Mouse (Mus musculus) gastrocnemius, adult 18-20 months (tissue): ENCODE results near the gene Zdhhc24. TPM values are rescaled to one million over a fixed set of nuclear protein-coding genes. Genes with fewer than 3 reads are reported as not detected.

Source experiments
- DNase-seq: peaks from one replicate; pipeline ENCODE4 v3.0.0; 2021; ENCODE audit warnings: low spot score
- total RNA-seq, 2 experiments: library from RNA; stranded (reverse); gene quantifications; 2 replicates each; pipeline ENCODE4 v1.2.3; 2021

Gene Zdhhc24
- total RNA-seq, 2 experiments from 2014 or later: 2.0 to 2.3 TPM

DNA sequence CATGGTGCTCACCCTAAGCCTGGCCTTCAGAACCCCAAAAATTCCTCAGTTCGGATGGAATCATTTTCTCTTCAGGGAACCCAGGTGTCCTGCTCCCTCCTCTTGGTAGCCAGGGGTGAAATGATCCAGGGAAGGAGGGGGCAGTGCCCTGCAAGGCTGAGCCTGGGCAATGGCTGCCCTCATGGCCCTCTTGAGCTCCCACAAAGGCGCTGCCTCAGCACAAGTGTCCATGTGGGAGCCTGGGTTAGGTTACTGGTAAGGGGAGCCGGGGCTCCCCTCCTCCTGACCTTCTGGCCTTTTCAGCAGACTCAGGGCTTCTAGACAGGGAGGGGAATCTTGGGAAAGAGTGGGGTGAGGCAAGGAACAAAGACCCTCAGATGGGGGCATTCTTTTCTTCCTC is 1.7 kb upstream of the Zdhhc24 start:
- peak; percentile 81 for DNase-seq

DNA sequence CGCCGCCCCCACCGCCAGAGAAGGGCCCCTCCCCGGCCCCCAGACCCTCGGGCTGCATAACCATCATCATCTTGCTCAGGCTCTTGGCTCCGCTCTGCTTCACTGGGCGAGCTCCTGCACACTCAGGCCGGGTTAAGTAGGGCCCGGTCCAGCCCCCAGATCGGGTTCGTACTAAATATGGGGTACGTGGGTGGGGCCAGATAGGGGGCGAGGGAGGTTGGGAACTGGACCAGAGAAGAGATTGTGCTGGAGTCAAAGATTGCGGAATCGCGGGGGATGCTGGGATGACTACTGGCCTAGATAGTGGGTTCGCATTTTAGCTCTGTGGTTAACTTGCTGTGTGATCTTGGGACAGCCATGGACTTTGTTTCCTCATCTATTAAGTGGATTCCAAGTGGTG is 683 bp upstream of the Zdhhc24 start, which contains the start of gene Actn3:
TSS of gene Actn3 (minus strand) at position 125 of the 400 bp plus-strand sequence.
- peak; percentile 80 for DNase-seq

DNA sequence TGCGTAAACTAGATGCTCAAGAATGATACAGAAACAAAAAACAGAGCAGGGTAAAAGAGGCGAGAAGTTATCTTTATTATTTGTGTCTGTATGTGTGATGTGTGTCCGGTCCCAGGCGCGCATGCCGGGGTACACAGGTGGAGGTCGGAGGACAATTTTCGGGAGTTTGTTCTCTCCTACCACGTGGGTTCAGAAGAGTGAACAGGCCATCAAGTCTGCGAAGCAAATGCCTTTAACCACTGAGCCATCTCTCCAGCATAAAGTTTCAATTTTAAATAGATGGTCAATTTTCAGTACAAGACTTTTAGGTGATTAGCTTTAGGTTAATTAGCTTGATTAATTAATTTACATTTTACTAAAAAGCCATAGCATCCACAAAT is 846 bp downstream of the Zdhhc24 start:
- DNase-seq: no peak

DNA sequence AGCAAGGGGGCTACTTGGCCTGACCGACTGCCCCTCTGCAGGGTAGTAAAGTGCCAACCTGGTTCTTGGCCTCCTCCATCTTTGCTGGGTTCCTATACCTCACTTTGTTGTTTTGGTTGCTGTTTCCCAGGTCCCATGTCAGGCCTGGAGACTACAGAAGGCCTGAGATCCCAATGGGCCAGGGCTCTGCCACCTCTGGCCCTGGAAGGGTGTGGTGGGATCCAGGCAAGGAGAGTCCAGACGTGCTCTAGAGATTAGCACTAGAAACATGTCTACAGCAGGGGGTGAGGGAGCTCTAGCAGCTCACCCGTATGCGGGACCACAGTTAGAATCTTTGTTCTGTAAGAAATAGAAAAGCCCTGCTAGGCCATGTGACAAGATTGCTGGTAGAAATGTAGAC is 5.5 kb downstream of the Zdhhc24 start:
- no peak for DNase-seq

DNA sequence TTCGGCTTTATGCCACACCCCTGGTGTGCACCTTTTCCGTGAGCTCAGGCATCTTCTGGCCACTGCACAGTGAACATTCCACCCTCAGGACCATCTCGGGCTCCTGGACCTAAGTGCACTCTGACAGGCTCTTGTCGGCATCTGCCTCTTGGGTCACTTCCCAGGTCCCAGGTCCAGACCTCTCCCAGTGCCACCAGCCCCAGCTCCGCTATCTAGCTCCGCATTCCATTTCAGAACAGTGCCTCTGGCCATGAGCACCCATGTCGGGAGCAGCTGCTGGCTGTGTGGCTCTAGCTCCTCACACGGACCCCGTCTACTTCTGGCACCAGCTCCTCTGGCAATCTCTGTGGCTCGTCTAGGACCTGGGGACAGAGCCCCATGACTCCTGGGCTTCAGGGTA is 11.3 kb downstream of the Zdhhc24 start:
- DNase-seq: no peak

DNA sequence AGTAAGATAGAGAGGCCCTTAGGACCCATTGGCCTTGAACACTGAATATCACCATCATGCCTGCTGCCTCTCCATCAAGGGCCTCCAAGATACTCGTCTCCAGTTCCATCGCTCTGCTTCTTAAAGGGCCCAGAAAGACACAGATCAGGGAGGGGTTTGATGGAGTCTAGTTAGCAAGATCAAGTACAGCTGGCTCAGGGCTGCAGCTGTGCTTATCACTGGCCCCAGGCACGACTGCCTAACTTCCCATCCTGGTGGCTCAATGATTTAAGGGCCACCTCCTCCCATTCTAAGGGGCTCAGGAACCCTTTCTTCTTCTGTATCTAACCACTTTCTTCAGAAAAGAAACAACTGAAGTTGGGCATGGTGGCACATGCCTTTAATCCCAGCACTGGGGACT is 13.3 kb downstream of the Zdhhc24 start:
- DNase-seq: no peak

DNA sequence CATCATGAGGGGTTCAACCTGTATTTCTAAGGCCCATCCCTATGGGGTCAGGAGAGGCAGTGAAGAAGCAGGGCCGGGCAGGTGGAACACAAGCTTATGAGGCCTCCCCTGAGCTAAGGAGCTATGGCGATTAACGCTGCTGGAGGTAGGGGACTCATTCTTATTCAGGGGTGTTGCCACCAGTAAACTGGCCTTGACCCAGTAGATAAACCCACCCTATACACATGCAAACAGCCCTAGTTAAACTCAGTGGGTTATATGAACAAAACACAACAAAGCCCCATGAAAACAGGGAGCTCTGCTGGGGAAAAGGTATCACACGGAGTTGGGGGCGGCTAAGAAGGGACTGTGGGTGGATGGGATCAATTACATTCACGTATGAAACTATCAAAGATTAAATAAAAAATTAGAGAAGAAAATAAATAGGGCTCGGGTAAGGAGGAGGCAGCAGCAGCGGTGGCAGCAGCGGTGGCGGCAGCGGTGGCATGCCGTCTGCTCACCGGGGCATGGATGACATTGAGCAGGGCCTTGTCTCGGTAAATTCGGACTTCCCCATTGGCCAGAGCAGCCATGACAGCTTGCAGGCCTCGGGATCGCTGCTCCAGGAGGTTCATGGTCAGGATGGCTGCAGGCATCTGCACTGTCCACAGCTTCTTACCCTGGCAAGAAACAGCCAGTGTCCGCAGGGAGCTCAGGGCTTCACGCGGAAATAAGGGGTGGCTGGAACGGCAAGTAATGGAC is 18.5 kb downstream of the Zdhhc24 start:
- no peak for DNase-seq

DNA sequence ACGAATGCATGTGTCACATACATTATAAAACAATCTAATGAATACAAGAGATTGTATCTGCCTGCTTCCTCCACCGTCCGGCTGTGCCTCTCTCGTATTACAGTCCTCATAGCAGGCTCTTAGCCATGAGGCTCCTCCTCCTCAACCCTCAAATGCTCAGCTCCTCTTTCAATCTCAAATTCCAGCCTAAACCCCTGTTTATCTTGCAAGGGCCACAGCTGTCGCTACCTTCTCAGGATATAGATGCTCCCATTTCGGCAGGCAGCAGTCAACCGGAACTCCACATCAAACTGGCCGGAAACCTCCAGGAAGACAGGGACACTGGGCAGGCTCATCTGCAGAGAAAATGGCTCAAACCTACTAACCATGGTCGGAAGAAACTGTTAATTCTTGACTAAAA is 20.5 kb downstream of the Zdhhc24 start:
- no peak for DNase-seq

DNA sequence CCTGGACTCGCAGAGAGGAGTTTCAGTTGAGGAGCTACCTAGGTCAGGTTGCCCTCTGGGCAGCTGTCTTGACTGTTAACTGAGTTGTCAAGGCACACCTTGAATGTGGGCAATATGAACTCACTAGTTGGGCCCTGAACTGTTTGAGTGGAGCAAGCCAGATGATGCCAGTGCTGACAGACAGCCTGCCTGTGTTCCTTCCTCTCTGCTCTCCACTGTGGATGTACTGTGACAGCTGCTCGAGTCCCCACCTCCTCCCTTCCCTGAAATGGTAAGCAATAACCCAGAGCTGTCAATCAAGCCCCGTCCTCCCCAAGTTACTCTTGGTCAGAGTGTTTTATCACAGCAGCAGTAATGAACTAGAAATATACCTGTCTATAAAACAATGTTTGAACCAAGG is 21.4 kb downstream of the Zdhhc24 start:
- no peak for DNase-seq

DNA sequence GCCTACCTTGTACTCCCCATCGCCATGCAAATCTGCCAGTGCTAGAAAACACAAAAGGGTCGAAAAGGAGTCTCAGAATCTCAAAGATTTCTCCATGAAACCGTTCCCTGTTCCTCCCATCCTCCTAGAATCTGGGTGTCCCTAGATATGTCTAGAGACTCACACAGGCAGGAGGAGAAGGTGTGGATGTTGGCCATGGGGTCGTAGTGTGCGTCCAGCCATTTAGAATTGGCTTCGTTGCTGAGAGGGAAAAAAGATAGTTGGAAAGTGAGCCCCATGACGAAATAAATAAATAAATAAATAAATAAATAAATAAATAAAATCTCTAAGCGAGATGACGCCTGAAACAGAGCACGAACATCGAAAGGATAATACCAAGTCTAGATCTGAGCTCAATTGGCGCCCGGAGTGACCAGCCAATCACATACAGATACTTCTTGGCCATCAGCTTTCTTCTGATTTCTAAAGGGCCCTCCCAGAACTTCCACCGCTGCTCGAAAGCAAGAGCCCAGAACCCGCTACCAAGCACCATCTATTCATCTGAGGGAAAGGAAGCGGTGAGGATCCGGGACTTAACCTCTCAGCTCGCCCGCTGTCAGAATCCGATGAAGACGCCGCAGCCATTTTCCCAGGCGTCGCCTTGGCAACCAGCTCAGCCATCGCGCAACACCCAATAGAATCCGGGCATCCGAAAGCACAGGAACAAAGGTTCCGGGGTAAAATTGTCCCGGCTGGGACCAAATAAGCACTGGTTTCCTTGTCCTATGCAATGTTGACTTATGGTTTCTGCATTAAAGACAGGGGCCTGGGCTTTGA is 27.7 kb downstream of the Zdhhc24 start, which contains the start of gene Bbs1:
TSS of gene Bbs1 (minus strand) at position 650 of the 816 bp plus-strand sequence.
- peak; percentile 79 for DNase-seq

DNA sequence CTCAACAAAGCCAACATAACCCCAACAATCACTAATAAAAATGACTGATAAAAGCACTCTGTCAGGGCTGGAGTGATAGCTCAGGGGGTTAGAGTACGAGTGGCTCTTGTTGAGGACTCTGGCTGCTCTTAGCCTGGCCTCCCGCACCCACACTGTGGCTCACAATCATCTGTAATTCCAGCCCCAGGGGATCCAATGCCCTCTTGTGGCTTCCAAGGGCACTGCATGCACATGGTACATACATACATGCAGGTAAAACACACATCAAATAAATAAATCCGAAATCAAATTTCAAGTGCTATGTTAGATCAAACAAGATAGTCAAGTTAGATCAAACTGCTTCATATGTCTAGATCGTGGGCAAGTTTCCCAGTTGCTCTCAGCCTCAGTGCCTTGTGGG is 29.6 kb downstream of the Zdhhc24 start:
- DNase-seq: peak; percentile 28

DNA sequence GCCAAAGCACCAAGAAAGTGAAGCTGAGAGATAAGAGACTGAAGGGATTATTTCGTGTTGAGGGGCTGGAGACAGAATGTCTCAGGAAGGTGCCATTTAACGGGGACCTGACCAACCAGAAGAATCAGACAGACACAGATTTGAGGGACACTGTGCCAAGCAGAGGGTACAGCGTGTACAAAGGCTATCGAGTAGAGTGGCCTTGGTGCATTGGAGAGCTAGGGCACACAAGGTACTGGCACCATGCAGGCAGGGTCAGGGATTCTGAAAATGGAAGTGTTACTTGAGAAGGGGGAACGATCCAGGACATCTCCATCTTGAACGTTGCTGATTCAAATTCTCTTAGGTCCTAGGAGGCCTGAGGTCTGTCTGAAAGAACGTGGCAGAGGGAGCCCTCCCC is 30.9 kb downstream of the Zdhhc24 start:
- DNase-seq: peak; percentile 44

DNA sequence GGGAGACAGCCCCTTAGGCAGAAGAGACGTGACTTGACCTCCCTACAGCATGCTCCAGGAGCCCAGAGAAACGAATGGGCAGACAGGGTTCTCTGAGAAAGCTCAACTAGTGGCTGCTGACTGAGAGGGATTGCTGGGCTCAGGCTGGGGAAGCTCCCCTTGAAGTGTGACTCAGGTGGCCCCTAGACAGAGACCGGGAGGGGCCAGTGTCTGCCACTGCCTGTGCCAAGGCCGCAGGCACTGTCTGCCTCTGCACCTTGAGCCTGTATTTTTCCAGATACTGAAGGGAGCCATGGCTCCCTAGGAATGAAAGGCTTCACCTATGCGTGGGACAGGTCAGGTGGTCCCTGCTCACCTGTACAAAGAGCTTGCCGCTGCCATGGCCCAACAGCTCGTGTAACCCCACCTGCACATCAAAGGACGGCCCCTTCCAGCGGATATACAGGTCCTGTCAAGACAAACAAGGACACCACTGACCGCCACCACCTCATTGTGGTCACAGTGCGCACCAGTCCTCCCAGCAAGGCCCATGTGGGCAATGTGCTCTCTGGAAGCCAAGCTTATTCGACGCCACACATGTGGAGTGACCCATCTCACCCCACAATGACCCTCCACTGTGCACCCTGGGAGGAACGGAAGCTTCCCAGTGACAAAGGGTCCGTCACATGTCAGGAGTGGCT is 37.6 kb downstream of the Zdhhc24 start:
- no peak for DNase-seq

DNA sequence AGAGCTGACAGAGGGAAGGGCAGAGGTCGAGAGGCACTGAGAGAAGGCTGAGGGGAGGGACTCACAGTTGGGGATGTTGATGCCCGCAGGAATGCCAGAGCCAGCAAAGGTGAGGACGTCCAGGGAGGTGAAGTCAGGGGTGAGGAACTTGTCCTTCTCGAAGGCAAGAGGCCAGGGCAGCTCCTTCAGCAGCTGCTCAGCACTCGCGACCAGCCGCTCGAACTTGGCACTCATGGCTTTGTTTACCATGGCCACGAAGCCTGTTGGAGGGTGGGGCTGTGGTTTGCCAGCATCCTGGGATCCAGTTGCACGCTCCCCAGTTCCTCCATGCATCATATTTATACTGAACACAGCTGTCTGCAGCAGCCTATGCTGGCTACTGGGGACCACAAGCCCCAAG is 38.4 kb downstream of the Zdhhc24 start:
- DNase-seq: no peak

DNA sequence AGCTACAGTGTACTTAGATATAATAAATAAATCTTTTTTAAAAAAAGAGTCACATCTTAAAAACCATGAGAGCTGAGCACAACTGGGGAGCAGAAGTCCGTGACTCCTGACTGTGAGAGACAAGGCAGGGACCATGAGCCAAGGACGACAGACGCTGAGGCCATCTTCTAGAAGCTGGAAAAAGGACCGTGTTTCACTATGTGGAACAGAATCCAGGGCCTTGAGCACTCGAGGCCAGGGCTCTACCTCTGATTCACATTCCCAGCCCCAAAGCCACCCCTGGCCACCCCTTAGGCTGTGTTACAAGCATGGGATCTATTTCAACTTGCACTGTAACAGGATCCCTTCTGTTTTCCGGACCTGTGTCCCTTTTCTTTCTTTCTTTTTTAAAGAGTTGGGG is 41.2 kb downstream of the Zdhhc24 start:
- no peak for DNase-seq

DNA sequence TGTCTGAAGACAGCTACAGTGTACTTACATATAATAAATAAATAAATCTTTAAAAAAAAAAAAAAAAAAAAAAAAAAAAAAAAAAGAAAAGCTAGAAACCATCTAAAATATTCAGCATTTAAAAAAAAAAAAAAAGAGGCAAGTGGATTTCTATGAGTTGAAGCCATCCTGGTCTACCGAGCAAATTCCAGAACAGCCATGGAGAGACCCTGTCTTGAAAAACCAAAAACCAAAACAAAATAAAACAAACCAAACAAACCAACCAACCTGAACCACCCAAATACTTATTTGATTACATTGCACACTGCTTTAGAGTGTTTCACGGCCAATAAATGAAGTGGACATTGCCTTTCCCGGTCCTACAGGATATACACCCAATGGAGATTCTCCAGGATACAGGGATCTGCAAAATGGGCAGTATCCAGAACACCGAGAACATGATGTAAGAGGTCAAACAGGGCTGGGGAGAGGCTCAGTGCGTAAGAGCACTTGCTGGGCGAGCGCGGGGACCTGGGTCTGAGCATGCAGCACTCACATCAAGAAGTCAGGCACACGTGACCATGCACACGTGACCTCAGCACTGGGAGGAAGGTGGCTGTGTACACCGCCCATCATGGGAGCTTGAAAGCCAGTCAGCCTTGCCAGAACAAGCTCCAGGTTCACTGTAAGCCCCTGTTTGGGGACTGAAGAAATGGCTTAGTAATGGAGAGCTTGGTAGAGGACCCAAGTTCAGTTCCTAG is 46.8 kb downstream of the Zdhhc24 start:
- DNase-seq: no peak

DNA sequence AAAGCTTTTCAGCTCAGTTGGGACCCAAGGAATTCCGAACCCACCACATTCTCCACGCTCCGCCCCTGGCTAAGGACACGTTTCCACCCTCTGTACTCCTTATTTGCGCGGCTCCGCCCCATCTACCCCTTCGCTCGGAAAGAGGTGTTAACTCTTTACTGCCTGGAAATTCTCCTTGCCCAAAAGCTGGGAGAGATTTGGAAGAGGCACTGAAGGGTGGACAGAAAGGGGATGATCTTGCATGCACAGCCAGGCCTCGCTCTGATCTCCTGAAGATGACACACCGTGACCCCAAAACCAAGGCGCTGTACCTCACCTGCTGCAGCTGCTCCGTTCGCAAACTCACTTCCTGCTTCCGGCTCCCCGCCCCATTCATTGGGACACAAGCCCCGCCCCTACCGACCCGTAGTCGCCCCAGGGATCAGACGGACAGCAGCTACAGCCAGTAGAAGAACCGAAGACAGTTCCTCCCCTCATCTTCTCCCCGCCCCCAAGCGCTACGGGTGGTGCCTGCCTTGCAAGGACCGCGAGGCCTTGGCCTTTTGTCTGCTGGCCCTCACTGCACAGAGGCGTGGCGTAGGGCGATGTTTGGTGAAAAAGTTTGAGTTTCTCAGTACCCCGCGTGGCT is 49.5 kb downstream of the Zdhhc24 start, which contains the start of gene Dpp3:
TSS of gene Dpp3 (minus strand) at position 384 of the 628 bp plus-strand sequence.
- peak; percentile 99 for DNase-seq

DNA sequence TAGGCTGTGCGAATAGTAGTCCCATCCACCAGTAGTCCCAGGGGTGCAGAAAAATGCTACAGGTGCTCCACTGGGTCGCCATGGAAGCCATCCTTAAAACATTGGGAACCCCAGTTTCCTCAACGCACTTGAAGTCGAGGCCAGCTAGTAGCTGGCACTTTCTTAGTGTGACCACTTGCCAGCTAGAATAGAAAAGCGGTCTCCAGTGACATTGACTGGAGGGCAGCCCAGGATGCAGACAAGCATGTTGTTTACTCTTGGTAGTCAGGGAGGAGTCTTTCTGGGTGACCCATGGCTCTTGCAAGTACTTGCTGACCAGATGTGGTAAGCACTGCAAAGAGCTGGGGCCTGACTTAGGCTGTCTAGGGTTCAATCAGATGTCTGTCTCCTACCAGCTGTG is 50.3 kb downstream of the Zdhhc24 start:
- peak; percentile 82 for DNase-seq
